Mouse (Mus musculus): Measurements from ENCODE around the gene St6gal2. TPM values are rescaled to one million over a fixed set of nuclear protein-coding genes. Genes with fewer than 3 reads are reported as not detected.

The St6gal2 gene
- polyA plus RNA-seq, 2 experiments, result 1.7 to 2.5 TPM

GRCm38 (mm10) chr17:55561774-55562173, 116.6 kb downstream of the St6gal2 start:
- Histone ChIP-seq H3K27me3 (ENCODE audit: control insufficient read depth, insufficient read depth, low read length) (no peaks in the 10 kb centered on the region), H3K4me2 (replicated peaks; ENCODE audit: low read depth, low read length, severe bottlenecking) (no peak overlapping the region), H3K9ac (ENCODE audit: low read depth, low read length, severe bottlenecking) (no peak overlapping the region), H3K4me3 (replicated peaks; ENCODE audit: low read length) (no peak overlapping the region), H3K36me3 (ENCODE audit: control insufficient read depth, insufficient read depth, low read length) (no peaks in the 10 kb centered on the region), H3K9me3 (ENCODE audit: control insufficient read depth, low read length) (no peaks in the 10 kb centered on the region), H3K27ac (replicated peaks; ENCODE audit: low read depth, low read length) (no peak overlapping the region), H3K4me1 (ENCODE audit: control insufficient read depth, insufficient read depth, low read length) (no peaks in the 10 kb centered on the region)
- ATAC-seq (ENCODE audit: low FRiP score, low read depth) (no peak), DNase-seq (ENCODE audit: low spot score) (no peak)
- TF ChIP-seq POLR2A (IDR thresholded peaks at IDR 0.05; ENCODE audit: borderline replicate concordance, extremely low read depth, insufficient read depth, insufficient read length), result no peak
- 67% methylated on average over 2 of the region's 2 CpGs for WGBS

Other genes starting within 250 kb of the St6gal2 start
- not detected in 2 replicates for gene Vmn2r118, start 179.8 kb downstream of the St6gal2 start, polyA plus RNA-seq (2012; rRNA removed)
- gene Vmn2r118, start 179.8 kb downstream of the St6gal2 start, polyA plus RNA-seq (2014; fragmentation: Nextera tagmentation; extraction: Ambion mirVana), result not detected in 2 replicates